In the genomic region with DNA sequence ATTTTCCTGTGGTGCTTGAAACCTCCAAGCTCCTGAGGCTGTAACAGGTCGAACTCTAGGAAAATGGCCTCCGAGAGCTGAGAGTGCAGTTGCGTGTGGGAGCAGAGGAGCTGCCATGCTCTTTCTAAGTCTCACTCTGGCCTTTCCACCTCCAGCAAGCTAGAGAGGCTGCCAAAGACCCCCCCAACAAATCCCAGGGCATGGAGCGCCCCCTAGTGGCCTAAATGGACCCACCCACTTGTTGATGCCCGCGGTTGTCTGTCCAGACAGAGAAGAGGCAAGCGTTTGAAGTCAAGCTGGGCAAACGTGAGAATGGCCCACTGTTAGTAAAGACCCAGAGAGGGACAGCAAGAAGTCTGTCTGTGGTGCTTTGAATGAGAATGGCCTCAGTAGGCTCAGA, we compare ENCODE assay signal across 16 mouse cellular contexts. TPM values are rescaled to one million over a fixed set of nuclear protein-coding genes. Genes with fewer than 3 reads are reported as not detected.
A peak's percentile ranks its signal among the peaks of the same experiment; 100 is the strongest.
DNase-seq lines count a peak whose midpoint lies in the region; TF ChIP-seq lines count a peak whose summit lies in the region.
"Had no signal": no experiment of that assay in that cellular context is flagged by ENCODE, and none has a peak within 500 bp of the region (broad histone marks: within the 10 kb centered on the region; RNA-seq: fewer than 3 reads in every experiment).

No protein-coding gene starts in this region.

- H3K4me3 ChIP-seq in layer of hippocampus, adult 2 months: no peak overlapping the region
- H3K4me3 ChIP-seq: heart, embryonic 13.5 days; hindbrain, embryonic 15.5 days; megakaryocyte, embryonic 14.5 days had no signal

- H3K27ac ChIP-seq in layer of hippocampus, adult 2 months: no peak overlapping the region
- H3K27ac ChIP-seq: heart, embryonic 13.5 days; hindbrain, embryonic 15.5 days had no signal

- DNase-seq in layer of hippocampus, adult 2 months (ENCODE audit: low spot score in 2 of 2): no peak
- DNase-seq in layer of hippocampus, adult 9-10 months (ENCODE audit: low spot score): no peak
- peak; percentile 29 for DNase-seq in thymus, postnatal 25 days
- DNase-seq in thymus, adult 18-20 months: no peak
- DNase-seq in ZHBTc4 (ENCODE audit: low read depth, low spot score): peak; percentile 61
- peak; percentile 49 for DNase-seq in thymus, postnatal 4 days
- no peak for DNase-seq in kidney, adult 11 months
- no peak for DNase-seq in cerebellum, adult 9-11 months
- DNase-seq: adrenal gland, postnatal 36 days; cerebellum, adult 18-20 months; embryo, embryonic 11 days; kidney, postnatal 10 days; retina, postnatal 1 day had no signal

- peak; percentile 52 for TF ChIP-seq CTCF in layer of hippocampus, adult 2 months (conservative IDR thresholded peaks at IDR 0.05)

RNA-seq across cellular contexts. Expression of a gene that starts 10.3 kb away (rescaled TPM):
- 1 to 10 TPM; 2.0 TPM for total RNA-seq in layer of hippocampus, adult 2 months (2021)

Comparison
In these comparisons a context has a peak if more than half of its experiments do, and no peak if none do; other contexts are left out.
1. DNase-seq: peak in thymus, postnatal 25 days (single experiment), ZHBTc4 (single experiment) and thymus, postnatal 4 days (single experiment); none in layer of hippocampus, adult 2 months (0 of 2), layer of hippocampus, adult 9-10 months (single experiment), thymus, adult 18-20 months (0 of 2), kidney, adult 11 months (single experiment) and cerebellum, adult 9-11 months (single experiment).